Mouse (Mus musculus): ENCODE measurements at regions not wholly inside any gene's neighbourhood (a gene's known extent, or its start where the extent isn't known, plus 50 kb on each side); places are given as distances from the start of the nearest gene placed in this dataset.
A peak's percentile ranks its signal among the peaks of the same experiment; 100 is the strongest.

DNA sequence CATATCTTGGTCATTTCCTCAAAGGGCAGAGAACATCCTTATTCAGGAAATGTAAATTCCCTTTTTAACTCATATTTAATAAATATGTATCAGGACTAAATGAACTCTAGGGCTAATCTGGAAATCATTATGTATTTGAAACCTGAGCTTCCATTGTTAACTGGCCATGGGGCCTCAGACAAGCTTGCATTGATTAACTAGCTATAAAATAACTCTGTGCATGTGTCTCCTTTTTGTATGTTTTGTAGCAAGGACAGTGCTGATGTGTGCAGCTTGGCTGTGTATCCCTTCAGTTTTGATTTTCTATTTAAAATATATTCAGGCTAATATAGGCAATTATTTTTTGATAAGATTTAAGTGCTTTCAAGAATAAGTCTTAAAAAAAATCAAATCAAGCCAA lies 574.1 kb downstream of the Ncam2 start:
- Histone ChIP-seq H3K36me3 (no peaks in the 10 kb centered on the region), H3K9ac (replicated peaks) (no peak overlapping the region), H3K4me1 (no peaks in the 10 kb centered on the region), H3K27me3 (no peaks in the 10 kb centered on the region), H3K27ac (replicated peaks) (no peak overlapping the region), H3K9me3 (no peaks in the 10 kb centered on the region), H3K4me3 (no peak overlapping the region), H3K4me2 (replicated peaks) (no peak overlapping the region)
- ATAC-seq (replicated peaks) = no peak

DNA sequence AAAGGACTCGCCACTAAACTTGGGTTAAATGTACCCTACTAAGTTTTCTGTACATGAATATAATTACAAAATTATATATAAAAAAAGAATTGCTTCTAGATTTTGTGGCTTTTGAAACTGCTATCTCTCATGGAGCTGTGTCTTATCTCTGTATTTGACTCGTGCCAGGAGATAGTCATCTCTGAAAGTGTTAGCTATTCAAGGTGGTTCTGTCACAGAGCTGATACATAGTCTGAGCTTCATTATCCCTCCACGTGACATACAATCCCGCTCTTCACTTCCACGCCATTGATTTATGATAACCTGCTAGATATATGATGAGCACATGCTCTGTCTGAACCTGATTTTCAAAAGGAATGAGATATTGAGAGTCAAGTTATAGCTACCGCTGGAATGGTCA lies 593.5 kb downstream of the Ncam2 start:
- H3K9me3 ChIP-seq = no peaks in the 10 kb centered on the region
- WGBS = 94% methylated on average over 6 of the region's 6 CpGs
- H3K4me1 ChIP-seq = no peaks in the 10 kb centered on the region
- no peak overlapping the region for H3K9ac ChIP-seq (replicated peaks)
- no peak for ATAC-seq (replicated peaks)
- no peaks in the 10 kb centered on the region for H3K36me3 ChIP-seq
- H3K4me3 ChIP-seq = no peak overlapping the region
- no peak overlapping the region for H3K4me2 ChIP-seq (replicated peaks)
- no peak overlapping the region for H3K27ac ChIP-seq (replicated peaks)
- H3K27me3 ChIP-seq = no peaks in the 10 kb centered on the region

DNA sequence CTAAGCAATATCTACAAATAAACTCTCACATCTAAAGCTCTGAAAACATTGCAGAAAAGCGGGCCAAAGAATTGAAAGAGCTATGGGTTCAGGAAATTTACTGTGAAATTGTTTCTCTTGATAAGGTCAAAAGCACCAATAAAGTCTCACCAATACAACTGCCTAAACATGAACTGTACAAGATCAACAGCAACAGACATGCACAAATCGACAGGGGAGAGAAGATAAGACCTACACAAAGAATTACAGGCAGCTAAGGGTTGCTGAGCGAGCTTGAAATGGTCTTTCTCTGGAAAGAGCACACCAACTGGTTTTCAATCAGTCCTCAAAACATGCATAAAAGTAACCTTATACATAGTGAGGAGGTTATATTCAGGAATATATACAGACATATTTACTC lies 616.4 kb downstream of the Ncam2 start:
- H3K4me2 ChIP-seq (replicated peaks) = no peak overlapping the region
- no peak for ATAC-seq (replicated peaks)
- WGBS = 79% methylated on average over 3 of the region's 3 CpGs
- H3K4me3 ChIP-seq = no peak overlapping the region
- no peaks in the 10 kb centered on the region for H3K9me3 ChIP-seq
- no peaks in the 10 kb centered on the region for H3K36me3 ChIP-seq
- no peak overlapping the region for H3K9ac ChIP-seq (replicated peaks)
- no peak overlapping the region for H3K27ac ChIP-seq (replicated peaks)
- H3K4me1 ChIP-seq = no peaks in the 10 kb centered on the region
- no peaks in the 10 kb centered on the region for H3K27me3 ChIP-seq

DNA sequence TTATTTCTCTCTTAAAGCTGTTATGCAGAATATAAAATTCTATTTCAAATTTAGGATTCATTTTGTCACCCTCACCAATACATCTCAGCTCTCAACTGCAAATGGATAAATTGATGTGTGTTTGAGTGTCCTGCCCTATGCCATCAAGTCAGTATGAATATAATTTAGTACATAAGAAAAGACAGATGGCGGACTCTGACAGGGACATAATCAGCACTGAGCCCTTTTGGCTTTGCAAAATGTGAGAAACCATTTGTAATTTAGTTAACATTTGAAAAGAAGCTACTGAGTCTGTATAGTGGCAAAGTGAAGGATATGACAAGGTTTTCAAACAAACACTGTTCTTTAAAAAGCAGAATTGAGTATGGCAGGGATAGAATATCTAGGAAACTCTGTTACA lies 638.1 kb downstream of the Ncam2 start:
- Histone ChIP-seq H3K9ac (replicated peaks) (no peak overlapping the region), H3K4me1 (no peaks in the 10 kb centered on the region), H3K4me2 (replicated peaks) (no peak overlapping the region), H3K4me3 (no peak overlapping the region), H3K36me3 (no peaks in the 10 kb centered on the region), H3K27me3 (no peaks in the 10 kb centered on the region), H3K27ac (replicated peaks) (no peak overlapping the region), H3K9me3 (no peaks in the 10 kb centered on the region)
- WGBS = 67% methylated on average over 1 of the region's 1 CpGs
- no peak for ATAC-seq (replicated peaks)

- Histone ChIP-seq H3K9ac (replicated peaks) (no peak overlapping the region), H3K27me3 (no peaks in the 10 kb centered on the region), H3K27ac (replicated peaks) (no peak overlapping the region), H3K4me2 (replicated peaks) (no peak overlapping the region), H3K9me3 (no peaks in the 10 kb centered on the region), H3K4me3 (no peak overlapping the region), H3K36me3 (no peaks in the 10 kb centered on the region), H3K4me1 (no peaks in the 10 kb centered on the region)
- peak; percentile 88 for ATAC-seq (replicated peaks)
- WGBS = 68% methylated on average over 4 of the region's 4 CpGs
Observed at GRCm38 (mm10) chr16:81879682-81880081, 679.2 kb downstream of the Ncam2 start.
